Mouse (Mus musculus): ENCODE measurements around the gene Cabp4. TPM values are rescaled to one million over a fixed set of nuclear protein-coding genes. Genes with fewer than 3 reads are reported as not detected.

The Cabp4 gene
- total and polyA plus RNA-seq, 2 experiments from 2014 or later = 0.36 TPM; not detected in 1

DNA sequence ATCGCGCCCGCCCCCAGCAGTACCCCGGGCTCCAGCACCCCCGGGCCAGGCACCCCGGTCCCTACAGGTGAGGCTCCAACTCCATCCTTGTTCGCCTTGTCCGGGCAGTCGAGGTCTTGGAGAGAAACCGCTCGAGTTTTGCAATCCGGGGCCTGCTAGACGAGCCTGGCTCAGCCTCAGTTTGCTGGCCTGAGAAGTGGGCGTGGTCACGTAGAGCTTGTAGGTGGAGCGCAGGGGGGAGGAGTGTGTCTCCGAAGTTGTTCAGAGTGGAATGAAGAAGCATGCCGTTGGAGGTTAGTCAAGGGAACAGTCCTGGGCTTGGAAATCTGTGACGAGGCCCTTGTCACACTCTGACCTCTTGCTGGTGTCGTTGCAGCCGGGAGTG is 46.4 kb downstream of the Cabp4 start:
- H3K4me1 ChIP-seq (ENCODE audit: insufficient read depth, low read length) = peaks cover 27% of the 10 kb centered on the region; the same call in 1 of the 2 replicates
- peak overlapping the region; percentile 47; the same call in 1 of the 2 replicates for H3K27ac ChIP-seq (ENCODE audit: low read depth, low read length)
- peak overlapping the region; percentile 57 for H3K4me3 ChIP-seq (ENCODE audit: low read depth, low read length)
- peak overlapping the region; percentile 80 for H3K4me2 ChIP-seq (ENCODE audit: low read depth, low read length, poor library complexity, severe bottlenecking)
- H3K27me3 ChIP-seq (ENCODE audit: insufficient read depth, low read length) = no peaks in the 10 kb centered on the region
- WGBS = 3% methylated on average over 21 of the region's 21 CpGs
- H3K36me3 ChIP-seq (ENCODE audit: insufficient read depth, low read length) = no peaks in the 10 kb centered on the region
- no peak for TF ChIP-seq CTCF (IDR thresholded peaks at IDR 0.05)
- 0 out of 2 replicates have a peak overlapping the region, but pooled peaks have one; percentile 51 for H3K9ac ChIP-seq (replicated peaks; ENCODE audit: low read length, poor library complexity, severe bottlenecking)
- ATAC-seq (ENCODE audit: low FRiP score) (no peak), DNase-seq (ENCODE audit: low spot score) (no peak)
- no peaks in the 10 kb centered on the region for H3K9me3 ChIP-seq (ENCODE audit: low read length)

DNA sequence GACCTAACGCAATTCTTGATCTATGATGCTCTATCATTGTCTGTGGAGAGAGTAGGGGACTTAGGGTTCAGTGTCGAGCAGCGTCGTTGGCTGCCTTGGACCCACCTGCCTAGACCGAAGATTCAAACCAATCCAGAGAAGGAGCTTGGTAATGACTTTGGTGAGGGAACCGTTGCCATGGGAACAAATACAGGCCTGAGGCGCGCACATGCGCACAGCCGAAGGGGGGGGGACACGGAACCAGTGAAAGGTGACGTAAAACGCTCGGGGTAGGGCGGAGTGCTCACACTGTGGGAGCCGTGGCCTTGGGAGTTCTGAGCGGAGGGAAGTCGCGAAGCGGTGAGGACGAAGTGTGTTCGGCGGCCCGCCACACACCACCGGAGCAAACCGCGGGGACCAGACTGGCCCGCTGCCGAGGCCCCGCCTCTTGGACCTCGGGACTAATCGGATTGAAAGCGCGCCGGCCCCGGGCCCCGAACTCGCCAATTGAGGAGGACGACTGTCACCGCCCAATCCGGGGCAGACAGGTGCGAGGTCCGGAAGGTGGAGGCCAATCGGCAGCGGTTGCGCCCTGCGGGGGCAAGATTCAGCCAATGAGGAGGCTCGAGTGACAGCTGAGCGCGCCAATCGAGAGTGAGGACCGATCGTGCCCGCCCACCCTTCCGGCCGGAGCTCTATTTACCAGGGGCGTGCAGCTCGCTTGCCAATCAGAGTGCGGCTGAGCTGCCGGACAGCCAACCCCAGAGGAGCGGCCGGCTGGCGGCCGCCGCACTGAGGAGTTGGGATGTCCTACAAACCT is 47.0 kb downstream of the Cabp4 start, which contains the start of gene Cdk2ap2:
TSS of gene Cdk2ap2 (plus strand) at position 541 of the 799 bp plus-strand sequence.
- ATAC-seq (ENCODE audit: low FRiP score) (peak; percentile 93), DNase-seq (ENCODE audit: low spot score) (peak; percentile 99)
- Histone ChIP-seq H3K4me1 (ENCODE audit: insufficient read depth, low read length) (peaks cover 21% of the 10 kb centered on the region; the same call in 1 of the 2 replicates), H3K9ac (replicated peaks; ENCODE audit: low read length, poor library complexity, severe bottlenecking) (peak within 1 kb of the TSS; percentile 62), H3K27ac (ENCODE audit: low read depth, low read length) (peak within 1 kb of the TSS; percentile 87), H3K36me3 (ENCODE audit: insufficient read depth, low read length) (no peaks in the 10 kb centered on the region), H3K27me3 (ENCODE audit: insufficient read depth, low read length) (no peaks in the 10 kb centered on the region), H3K4me3 (ENCODE audit: low read depth, low read length) (peak within 1 kb of the TSS; percentile 57), H3K9me3 (ENCODE audit: low read length) (no peaks in the 10 kb centered on the region), H3K4me2 (ENCODE audit: low read depth, low read length, poor library complexity, severe bottlenecking) (peak within 1 kb of the TSS; percentile 80)
- under 1% methylated on average over 63 of the region's 65 CpGs for WGBS
- TF ChIP-seq CTCF (IDR thresholded peaks at IDR 0.05) = no peak

DNA sequence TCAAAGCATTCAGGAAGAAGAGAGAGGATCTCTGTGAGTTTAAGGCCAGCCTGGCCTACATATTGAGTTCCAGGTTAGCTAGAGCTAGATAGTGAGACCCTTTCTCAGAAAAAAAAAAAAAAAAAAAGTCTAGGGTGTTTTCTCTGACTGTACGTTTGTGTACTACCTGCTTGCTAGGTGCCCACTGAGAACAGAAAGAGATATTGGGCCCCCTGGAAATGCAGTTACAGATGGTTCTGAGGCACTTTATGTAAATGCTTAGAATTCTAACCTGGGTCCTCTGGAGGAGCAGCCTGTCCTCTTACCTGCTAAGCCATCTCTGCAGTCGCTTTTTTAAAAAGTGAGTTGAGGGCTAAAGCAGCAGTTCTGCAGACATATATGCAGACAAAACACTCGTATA is 48.0 kb downstream of the Cabp4 start:
- Histone ChIP-seq H3K27me3 (ENCODE audit: insufficient read depth, low read length) (no peaks in the 10 kb centered on the region), H3K9ac (replicated peaks; ENCODE audit: low read length, poor library complexity, severe bottlenecking) (no peak overlapping the region), H3K4me1 (ENCODE audit: insufficient read depth, low read length) (0 out of 2 replicates have a peak, but pooled peaks cover 19% of the 10 kb centered on the region), H3K4me3 (ENCODE audit: low read depth, low read length) (peak overlapping the region; percentile 57), H3K4me2 (ENCODE audit: low read depth, low read length, poor library complexity, severe bottlenecking) (peak overlapping the region; percentile 80; the same call in 1 of the 2 replicates), H3K36me3 (ENCODE audit: insufficient read depth, low read length) (no peaks in the 10 kb centered on the region), H3K27ac (ENCODE audit: low read depth, low read length) (peak overlapping the region; percentile 87), H3K9me3 (ENCODE audit: low read length) (no peaks in the 10 kb centered on the region)
- TF ChIP-seq CTCF (IDR thresholded peaks at IDR 0.05) = no peak
- 75% methylated on average over 3 of the region's 3 CpGs for WGBS
- no peak for DNase-seq (ENCODE audit: low spot score)
- ATAC-seq (ENCODE audit: low FRiP score) = no peak

DNA sequence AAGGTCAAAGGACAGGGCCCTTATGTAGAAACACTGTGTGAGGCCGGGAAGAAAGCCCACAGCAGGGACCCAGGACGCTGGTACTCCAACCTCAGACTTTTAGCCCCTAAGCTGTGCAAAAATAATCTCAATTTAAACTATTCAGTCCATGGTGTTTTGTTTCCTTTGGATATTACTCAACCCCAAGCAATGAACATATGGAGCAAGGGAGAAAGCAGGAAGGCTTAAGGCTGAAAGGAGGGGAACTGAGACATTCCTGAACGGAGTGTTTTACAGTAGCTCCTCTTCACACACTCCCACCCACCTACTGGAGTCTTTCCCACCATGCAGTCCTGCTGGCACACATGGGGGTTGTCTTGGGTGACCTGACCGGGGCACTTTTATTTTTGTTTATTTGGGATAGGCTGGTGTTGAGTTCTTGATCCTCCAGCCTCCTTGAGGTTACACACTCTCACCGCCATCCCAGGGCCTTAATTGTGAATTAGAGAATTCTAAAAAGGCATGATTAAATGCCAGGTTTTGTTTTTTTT is 49.0 kb downstream of the Cabp4 start:
- ATAC-seq (ENCODE audit: low FRiP score) (no peak), DNase-seq (ENCODE audit: low spot score) (no peak)
- 80% methylated on average over 5 of the region's 5 CpGs for WGBS
- no peak overlapping the region for H3K4me3 ChIP-seq (ENCODE audit: low read depth, low read length)
- H3K9ac ChIP-seq (replicated peaks; ENCODE audit: low read length, poor library complexity, severe bottlenecking) = no peak overlapping the region
- no peak overlapping the region for H3K4me2 ChIP-seq (ENCODE audit: low read depth, low read length, poor library complexity, severe bottlenecking)
- H3K4me1 ChIP-seq (ENCODE audit: insufficient read depth, low read length) = 0 out of 2 replicates have a peak, but pooled peaks cover 13% of the 10 kb centered on the region
- no peaks in the 10 kb centered on the region for H3K36me3 ChIP-seq (ENCODE audit: insufficient read depth, low read length)
- H3K27ac ChIP-seq (ENCODE audit: low read depth, low read length) = no peak overlapping the region
- TF ChIP-seq CTCF (IDR thresholded peaks at IDR 0.05) = no peak
- H3K27me3 ChIP-seq (ENCODE audit: insufficient read depth, low read length) = no peaks in the 10 kb centered on the region
- no peaks in the 10 kb centered on the region for H3K9me3 ChIP-seq (ENCODE audit: low read length)

DNA sequence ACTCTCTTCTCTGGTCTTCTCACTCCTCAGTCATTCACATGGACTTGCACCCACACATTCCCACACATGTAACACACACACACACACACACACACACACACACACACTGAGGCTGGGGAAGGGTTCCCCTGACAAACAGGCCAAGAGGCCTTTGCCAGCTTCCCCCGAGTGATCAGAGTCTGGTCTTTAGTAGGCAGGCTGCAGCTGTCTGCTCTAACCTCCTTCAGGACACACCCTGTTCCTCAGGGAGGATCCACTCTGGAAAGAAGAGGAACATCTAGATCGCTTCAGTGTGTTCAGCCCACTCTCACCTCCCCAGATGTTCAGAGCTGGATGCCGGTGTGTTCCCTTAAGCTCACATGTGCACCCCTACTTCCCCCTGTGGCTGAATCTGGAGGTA is 49.5 kb downstream of the Cabp4 start:
- H3K9ac ChIP-seq (replicated peaks; ENCODE audit: low read length, poor library complexity, severe bottlenecking) = no peak overlapping the region
- TF ChIP-seq CTCF (IDR thresholded peaks at IDR 0.05) = no peak
- H3K4me1 ChIP-seq (ENCODE audit: insufficient read depth, low read length) = 0 out of 2 replicates have a peak, but pooled peaks cover 11% of the 10 kb centered on the region
- no peak overlapping the region for H3K27ac ChIP-seq (ENCODE audit: low read depth, low read length)
- H3K9me3 ChIP-seq (ENCODE audit: low read length) = no peaks in the 10 kb centered on the region
- H3K4me2 ChIP-seq (ENCODE audit: low read depth, low read length, poor library complexity, severe bottlenecking) = no peak overlapping the region
- no peaks in the 10 kb centered on the region for H3K27me3 ChIP-seq (ENCODE audit: insufficient read depth, low read length)
- H3K36me3 ChIP-seq (ENCODE audit: insufficient read depth, low read length) = no peaks in the 10 kb centered on the region
- no peak for ATAC-seq (ENCODE audit: low FRiP score)
- no peak for DNase-seq (ENCODE audit: low spot score)
- no peak overlapping the region for H3K4me3 ChIP-seq (ENCODE audit: low read depth, low read length)
- WGBS = 82% methylated on average over 3 of the region's 3 CpGs

DNA sequence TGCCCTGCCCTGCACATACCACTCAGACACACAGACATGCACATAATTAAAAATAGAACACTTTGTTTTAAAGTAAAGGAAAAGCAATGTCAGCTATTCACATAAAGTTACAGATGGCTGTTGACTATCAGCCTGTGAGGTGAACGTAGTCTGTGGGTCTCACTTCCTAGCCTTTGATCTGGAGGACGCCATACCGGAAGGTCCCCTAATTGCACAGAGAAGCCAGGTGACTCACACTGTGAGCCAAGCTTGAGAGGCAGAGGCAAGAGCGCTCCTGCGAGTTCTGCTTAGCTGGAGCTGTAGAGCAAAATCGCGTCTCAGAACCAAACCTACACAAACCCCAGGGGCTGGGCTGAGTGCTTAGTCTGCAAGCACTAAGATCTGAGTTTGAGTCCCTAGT is 50.1 kb downstream of the Cabp4 start:
- Histone ChIP-seq H3K4me2 (ENCODE audit: low read depth, low read length, poor library complexity, severe bottlenecking) (no peak overlapping the region), H3K9ac (replicated peaks; ENCODE audit: low read length, poor library complexity, severe bottlenecking) (no peak overlapping the region), H3K27me3 (ENCODE audit: insufficient read depth, low read length) (no peaks in the 10 kb centered on the region), H3K36me3 (ENCODE audit: insufficient read depth, low read length) (no peaks in the 10 kb centered on the region), H3K27ac (ENCODE audit: low read depth, low read length) (no peak overlapping the region), H3K4me3 (ENCODE audit: low read depth, low read length) (no peak overlapping the region), H3K4me1 (ENCODE audit: insufficient read depth, low read length) (0 out of 2 replicates have a peak, but pooled peaks cover 6% of the 10 kb centered on the region), H3K9me3 (ENCODE audit: low read length) (no peaks in the 10 kb centered on the region)
- TF ChIP-seq CTCF (IDR thresholded peaks at IDR 0.05) = no peak
- ATAC-seq (ENCODE audit: low FRiP score) (no peak), DNase-seq (ENCODE audit: low spot score) (no peak)
- 81% methylated on average over 7 of the region's 7 CpGs for WGBS
